Mouse (Mus musculus) embryo, embryonic 11 days (tissue): ENCODE measurements at regions not wholly inside any gene's neighbourhood (a gene's known extent, or its start where the extent isn't known, plus 50 kb on each side); places are given as distances from the start of the nearest gene placed in this dataset.

Source experiments
- DNase-seq: peaks from one replicate; pipeline ENCODE4 v3.0.0-alpha.2; 2015

DNA sequence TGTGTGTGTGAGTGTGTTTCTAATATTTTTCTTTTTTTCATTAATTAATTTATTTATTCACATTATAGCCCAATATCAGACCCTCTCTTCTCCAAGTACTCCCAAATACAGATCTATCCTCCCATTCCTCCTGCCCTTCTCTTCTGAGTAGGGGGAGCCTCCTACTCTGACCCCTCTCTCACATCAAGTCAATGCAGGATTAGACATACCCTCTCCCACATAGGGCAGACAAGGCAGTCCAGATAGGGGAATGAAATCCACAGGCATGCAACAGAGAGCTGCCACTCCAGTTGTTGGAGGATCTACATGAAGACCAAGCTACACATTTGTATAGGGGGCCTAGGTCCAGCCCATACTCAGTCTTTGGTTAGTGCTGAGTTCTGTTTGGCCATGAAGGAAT, 216.3 kb upstream of the Adamts5 start:
- no peak for DNase-seq

- DNase-seq, result no peak
Observed at GRCm38 (mm10) chr16:86115587-86116376, 214.2 kb upstream of the Adamts5 start.

DNA sequence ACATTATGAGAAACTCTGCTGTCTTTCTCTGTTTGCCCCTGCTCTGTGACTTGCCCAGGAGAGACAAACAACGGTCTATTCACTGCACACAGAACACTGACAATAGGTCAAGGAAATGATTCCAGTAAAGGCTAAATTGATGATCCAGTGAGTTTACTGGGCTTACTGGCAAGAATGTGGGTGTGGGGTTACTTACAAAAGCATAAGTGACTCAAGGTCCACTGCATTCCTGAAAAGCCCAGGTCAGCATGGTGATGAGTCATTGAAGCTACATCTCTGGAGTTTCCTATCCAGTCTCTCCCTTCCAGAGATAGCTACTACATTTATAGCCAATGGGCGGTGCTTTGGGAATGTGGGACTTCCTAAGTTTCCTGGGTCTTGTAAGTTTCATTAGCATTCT, 192.8 kb upstream of the Adamts5 start:
- DNase-seq, result no peak

GRCm38 (mm10) chr16:86090175-86090574, 188.5 kb upstream of the Adamts5 start:
- no peak for DNase-seq

DNA sequence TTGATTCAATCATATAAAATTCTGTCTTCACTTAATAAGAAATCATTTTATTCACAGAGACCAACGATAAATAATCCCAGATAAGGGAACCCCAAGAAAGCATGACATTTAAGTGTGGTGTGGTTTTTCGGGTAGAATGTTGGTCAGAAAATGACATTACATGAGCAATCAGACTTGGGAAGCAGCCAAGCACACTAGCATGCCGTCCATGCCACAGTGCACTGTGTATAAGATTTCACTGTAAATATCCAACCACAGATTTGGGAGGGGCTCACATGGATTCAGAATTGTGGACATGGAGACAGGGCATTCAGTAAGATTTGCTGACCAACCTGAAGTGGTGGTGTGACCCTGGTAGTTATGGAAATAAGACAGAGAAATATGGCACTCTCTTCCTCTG, 185.8 kb upstream of the Adamts5 start:
- no peak for DNase-seq

- DNase-seq, result peak; percentile 25
Observed at GRCm38 (mm10) chr16:86067628-86068364, 166.2 kb upstream of the Adamts5 start.

- no peak for DNase-seq
Observed at GRCm38 (mm10) chr16:86060087-86060486, 158.5 kb upstream of the Adamts5 start.

GRCm38 (mm10) chr16:86044695-86045094, 143.1 kb upstream of the Adamts5 start:
- no peak for DNase-seq

- no peak for DNase-seq
Observed at GRCm38 (mm10) chr16:86034772-86035171, 133.1 kb upstream of the Adamts5 start.

DNA sequence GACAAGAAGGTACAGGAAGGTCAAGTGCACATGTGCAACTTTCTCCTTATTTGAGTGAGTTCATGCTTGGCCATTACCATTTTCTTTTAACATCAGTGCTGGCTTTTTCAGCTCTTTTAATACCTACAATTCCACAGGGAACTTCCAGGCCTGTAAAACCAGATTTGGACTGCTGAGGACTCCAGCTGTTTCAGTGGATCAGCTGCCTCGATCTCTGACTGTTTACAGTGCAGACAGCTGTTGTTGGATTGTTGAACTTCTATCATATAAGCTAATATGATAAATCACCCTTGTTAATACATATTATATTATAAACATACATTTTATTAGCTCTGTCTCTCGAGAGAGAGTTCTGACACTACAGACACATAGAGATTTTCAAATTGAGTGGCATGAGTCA, 126.1 kb upstream of the Adamts5 start:
- no peak for DNase-seq

DNA sequence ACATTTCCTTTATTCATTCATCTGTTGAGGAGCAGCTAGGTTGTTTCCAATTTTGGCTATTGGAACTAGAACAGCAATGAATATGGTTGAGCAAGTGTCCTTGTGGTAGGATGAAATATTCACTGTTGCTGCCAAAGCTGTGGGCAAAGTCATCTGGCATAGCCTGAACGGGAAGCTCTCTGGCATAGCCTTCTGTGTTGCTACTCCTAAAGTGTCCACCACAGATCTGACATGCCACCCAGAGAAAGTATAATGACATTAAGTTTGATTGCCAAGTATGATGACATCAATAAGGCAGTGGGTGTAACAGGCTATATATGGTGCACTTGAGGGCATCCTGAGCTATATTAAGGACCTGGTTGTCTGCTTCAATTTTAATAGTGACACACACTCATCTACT, 113.7 kb upstream of the Adamts5 start:
- no peak for DNase-seq

GRCm38 (mm10) chr16:86011051-86011450, 109.4 kb upstream of the Adamts5 start:
- no peak for DNase-seq

DNA sequence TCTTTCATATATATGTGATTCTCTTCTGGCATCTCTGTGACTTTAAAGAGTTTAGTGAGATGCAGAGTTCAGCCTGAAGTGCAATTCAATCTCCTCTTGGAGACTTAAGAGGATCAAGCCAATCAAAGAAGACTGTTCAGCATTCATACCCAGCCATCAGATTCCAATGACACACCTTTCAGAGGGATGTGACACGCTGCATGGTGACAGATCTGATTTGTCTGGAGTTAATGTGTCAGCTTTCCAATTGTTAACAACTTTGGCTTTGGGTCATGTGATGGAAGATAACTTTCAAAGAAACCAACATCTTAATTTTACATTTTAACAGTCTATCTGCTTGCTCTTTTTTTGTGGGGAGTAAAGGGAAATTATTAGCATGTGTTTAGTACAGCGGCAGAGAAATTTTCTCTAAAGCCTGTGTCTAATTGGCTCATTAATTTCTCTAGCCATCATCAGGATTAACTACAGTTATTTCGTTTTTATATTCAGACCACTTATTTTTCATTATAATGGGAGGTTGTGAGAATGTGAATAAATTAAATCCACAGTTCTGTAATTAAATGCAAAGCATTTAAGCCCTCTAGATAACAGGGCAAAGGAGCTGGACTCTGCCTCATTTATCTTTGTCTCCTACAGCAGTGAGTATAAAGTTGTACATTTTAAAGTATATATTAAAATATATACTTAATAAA, 108.2 kb upstream of the Adamts5 start:
- DNase-seq, result no peak

DNA sequence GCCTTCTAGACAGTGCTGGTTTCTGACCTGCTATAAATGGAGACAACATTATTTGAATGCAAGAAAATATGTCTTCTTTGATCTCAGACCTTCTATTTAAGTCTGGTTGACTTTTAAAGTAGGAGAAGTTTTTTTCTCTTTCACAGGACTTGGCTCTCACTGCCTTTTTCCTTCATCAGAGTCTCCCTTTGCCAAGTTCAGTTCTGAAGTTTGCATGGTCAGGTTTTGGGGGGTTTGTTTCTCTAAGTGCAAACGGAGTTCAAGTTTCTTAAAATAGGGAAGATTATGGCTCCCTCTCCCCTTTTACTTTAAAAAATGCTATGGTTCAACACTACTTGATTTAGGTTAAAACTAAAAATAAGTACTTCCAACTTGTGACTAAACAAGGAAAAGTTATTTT, 106.2 kb upstream of the Adamts5 start:
- no peak for DNase-seq

- no peak for DNase-seq
Observed at GRCm38 (mm10) chr16:86000846-86001245, 99.2 kb upstream of the Adamts5 start.

DNA sequence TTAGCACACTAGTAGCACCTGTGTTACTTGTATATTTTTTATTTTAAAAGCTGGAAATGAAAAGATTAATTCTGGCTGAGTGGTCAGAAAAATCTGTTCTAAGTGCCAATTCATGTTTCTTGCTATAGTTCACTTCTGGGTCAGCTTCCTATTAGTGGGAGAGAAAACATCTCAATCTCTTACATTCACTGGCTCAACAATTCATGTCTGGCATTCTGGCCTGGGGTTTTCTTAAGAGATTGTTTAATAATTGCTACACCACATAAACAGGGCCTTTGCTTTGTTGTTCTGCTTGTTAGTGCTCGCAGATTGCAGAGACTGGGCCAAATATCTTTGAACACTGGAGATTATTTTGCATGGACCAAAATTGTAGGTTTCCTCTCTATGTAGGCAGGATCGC, 84.2 kb upstream of the Adamts5 start:
- DNase-seq, result no peak

- DNase-seq, result no peak
Observed at GRCm38 (mm10) chr16:85977102-85977501, 75.5 kb upstream of the Adamts5 start.

- DNase-seq, result peak; percentile 24
Observed at GRCm38 (mm10) chr16:85966892-85967444, 65.3 kb upstream of the Adamts5 start.

GRCm38 (mm10) chr16:85966251-85966650, 64.6 kb upstream of the Adamts5 start:
- no peak for DNase-seq

DNA sequence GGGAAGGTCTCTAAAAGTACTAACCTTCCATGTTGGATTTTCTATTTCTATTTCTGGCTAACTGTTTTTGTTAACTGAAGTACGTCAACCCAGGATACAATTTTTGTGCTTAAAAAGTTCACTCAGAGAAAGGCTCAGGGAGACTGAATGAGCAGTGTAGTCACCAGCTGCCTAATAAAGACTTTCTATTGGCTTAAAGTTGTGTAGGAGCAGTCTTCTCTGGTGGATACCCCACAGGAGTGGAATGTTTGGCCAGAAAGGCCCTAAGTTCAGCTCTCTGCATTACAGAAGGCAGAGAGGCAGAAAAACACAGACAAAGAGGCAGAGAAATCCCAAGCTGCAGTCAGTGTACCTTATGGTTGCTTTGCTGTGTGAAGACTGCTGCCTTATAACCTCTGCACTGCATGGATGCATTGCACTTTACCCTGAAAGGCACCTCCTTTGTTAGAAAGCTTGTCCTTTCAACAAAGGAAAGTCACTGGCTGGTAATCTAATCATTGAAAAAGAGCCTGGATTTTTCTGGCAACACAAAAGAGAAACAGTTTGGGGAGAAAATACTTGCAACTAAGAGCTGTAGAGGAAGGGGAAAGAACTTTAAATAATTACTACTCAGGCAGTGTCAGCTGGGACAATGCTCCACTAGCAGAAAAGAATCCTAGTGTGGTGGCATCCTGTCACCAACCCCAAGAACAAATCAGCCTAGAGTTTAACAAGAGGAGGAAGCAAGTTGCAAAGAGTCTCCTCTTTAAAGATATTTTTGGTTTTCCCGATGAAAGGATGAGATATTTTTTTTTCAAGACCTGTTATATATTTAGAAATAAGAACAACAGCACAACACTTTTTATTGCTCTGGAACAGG, 63.0 kb upstream of the Adamts5 start:
- peak; percentile 33 for DNase-seq

- DNase-seq, result no peak
Observed at GRCm38 (mm10) chr16:85956006-85956562, 54.5 kb upstream of the Adamts5 start.

DNA sequence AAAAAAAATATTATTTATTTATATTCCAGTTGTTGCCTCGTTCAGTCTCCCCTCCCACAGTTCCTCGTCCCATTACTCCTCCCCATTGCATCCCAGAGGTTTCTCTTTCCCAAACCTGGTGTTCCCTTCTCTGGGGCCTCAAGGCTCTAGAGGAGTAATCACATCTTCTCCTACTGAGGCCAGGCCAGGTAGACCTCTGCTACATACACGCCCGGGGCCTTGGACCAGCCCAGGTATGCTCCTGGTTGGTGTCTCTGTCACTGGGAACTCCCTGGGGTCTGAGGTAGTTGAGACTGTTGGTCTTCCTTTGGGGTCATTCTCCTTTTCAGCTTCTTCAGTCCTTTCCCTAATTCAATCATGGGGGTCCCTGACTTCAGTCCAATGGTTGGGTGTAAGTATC, 50.0 kb upstream of the Adamts5 start:
- DNase-seq, result no peak
